Mouse (Mus musculus): ENCODE results near the gene St3gal4.

DNA sequence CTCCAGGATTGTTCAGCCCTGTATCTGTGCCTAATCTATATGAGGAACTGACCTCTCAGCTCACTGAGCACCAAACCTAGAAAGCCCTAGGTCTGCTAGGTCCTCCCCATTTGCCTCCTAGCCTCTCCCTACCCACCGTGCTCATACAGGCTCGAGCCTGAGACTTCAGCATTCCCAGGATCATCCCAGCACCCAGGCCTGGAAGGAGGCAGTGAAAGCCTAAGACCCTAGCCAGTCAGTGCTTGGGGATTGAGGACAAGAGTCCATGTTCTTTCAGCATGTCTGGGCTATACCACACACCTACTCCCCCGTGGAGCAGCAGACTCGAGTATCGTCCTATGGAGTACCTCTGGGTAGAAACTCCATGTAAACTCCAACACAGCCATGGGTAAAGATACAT, 11.7 kb downstream of the St3gal4 start:
- TF ChIP-seq CTCF (IDR thresholded peaks at IDR 0.05) (no peak), POLR2A (IDR thresholded peaks at IDR 0.05; ENCODE audit: insufficient read depth, low read depth, low read length) (no peak), EP300 (IDR thresholded peaks at IDR 0.05; ENCODE audit: insufficient read depth, low read depth, low read length) (no peak)

All from heart, adult 2 months (tissue).